Mouse (Mus musculus) kidney, postnatal 4 days (tissue): ENCODE results near the gene Tmem232.
"Not testable (repeated sequence)": the region's sequence is repeated elsewhere in the genome, so short reads cannot be mapped to it uniquely, and the experiment has no call there.

ENCODE experiments used
- DNase-seq, 2 experiments: peaks; one replicate each; pipeline ENCODE4 v3.0.0; 2021; ENCODE audit warnings: mixed read lengths in 2 of 2

Gene Tmem232

GRCm38 (mm10) chr17:65221687-65222086 is 318.9 kb downstream of the Tmem232 start:
- not testable (repeated sequence) for DNase-seq
